Mouse (Mus musculus) lung, adult 2 months (tissue): Measurements from ENCODE around the gene Rpl29.

ENCODE experiments used
- CTCF ChIP-seq: fragments of 200-500 bp; IDR thresholded peaks from 2 replicates; pipeline ENCODE4 v1.5.1; 2011; ENCODE audit warnings: mild to moderate bottlenecking, low read length, control low read depth; ENCODE audit not compliant: insufficient read depth
- POLR2A ChIP-seq: fragments of 200-500 bp; IDR thresholded peaks from 2 replicates; pipeline ENCODE4 v1.6.1; 2011; ENCODE audit warnings: low read depth, mild to moderate bottlenecking, control low read depth, low read length, borderline replicate concordance; ENCODE audit errors: extremely low read depth

GRCm38 (mm10) chr9:106461641-106462429 lies 32.6 kb downstream of the Rpl29 start:
- TF ChIP-seq POLR2A (no peak), CTCF (no peak)
